Mouse (Mus musculus): ENCODE data around the gene Rcvrn. TPM values are rescaled to one million over a fixed set of nuclear protein-coding genes. Genes with fewer than 3 reads are reported as not detected.

The Rcvrn gene
- polyA plus RNA-seq (2014; fragmentation: Illumina TruSeq; extraction: RNeasy Lipid Tissue Mini Kit (QIAGEN cat#74804); ENCODE audit: low read depth, low replicate concordance), result not detected

DNA sequence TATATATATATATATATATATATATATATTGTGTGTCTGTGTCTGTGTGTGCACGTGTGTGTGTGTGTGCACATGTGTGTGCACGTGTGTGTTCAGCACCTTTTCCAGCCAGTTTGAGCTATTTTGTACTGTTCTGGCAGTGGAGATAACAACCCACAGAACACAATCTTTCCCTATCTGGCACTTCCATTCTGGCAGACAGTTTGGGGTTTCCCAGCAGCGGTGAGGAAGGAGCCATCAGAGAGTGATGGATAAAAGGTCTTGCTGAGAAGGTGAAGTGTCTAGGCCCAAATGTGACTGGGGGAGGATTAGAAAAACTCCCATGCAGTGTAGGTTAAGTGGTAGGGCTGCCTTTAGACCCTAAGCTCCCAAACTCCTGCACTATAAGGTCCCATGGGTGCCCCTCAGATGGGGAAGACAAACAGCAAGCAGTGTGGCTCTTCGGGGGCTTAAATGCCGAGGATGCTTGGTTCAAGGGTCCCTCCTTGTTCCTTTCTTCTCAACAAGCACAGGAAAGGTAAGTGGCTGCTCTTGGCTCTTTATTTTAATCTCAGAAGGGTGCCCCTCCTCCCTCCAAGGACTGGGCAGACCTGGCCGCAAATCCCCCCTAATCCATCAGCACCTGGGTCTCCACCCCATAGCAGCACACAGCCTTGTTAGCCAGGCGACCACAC lies at the start of gene Rcvrn:
Rcvrn (plus strand) TSS at position 624 of the 674 bp plus-strand sequence.

Other genes with a start within 250 kb of the Rcvrn start
- 9.2 TPM for gene Gas7, start 239.9 kb upstream of the Rcvrn start, polyA plus RNA-seq (2014; fragmentation: Illumina TruSeq; extraction: RNeasy Lipid Tissue Mini Kit (QIAGEN cat#74804); ENCODE audit: low read depth, low replicate concordance)
- 6.8 TPM for gene Glp2r, start 75.8 kb downstream of the Rcvrn start, polyA plus RNA-seq (2014; fragmentation: Illumina TruSeq; extraction: RNeasy Lipid Tissue Mini Kit (QIAGEN cat#74804); ENCODE audit: low read depth, low replicate concordance)
- gene Gsg1l2, start 79.3 kb downstream of the Rcvrn start, polyA plus RNA-seq (2014; fragmentation: Illumina TruSeq; extraction: RNeasy Lipid Tissue Mini Kit (QIAGEN cat#74804); ENCODE audit: low read depth, low replicate concordance), result not detected
- gene Dhrs7c, start 102.9 kb downstream of the Rcvrn start, polyA plus RNA-seq (2014; fragmentation: Illumina TruSeq; extraction: RNeasy Lipid Tissue Mini Kit (QIAGEN cat#74804); ENCODE audit: low read depth, low replicate concordance), result not detected
- gene Usp43, start 226.8 kb downstream of the Rcvrn start, polyA plus RNA-seq (2014; fragmentation: Illumina TruSeq; extraction: RNeasy Lipid Tissue Mini Kit (QIAGEN cat#74804); ENCODE audit: low read depth, low replicate concordance), result 4.4 TPM

Measured in sigmoid colon, adult 10 weeks (tissue).